Mouse (Mus musculus) embryonic stem cell, embryonic (primary cell): ENCODE data around the gene Por.

Experiments
- CTCF ChIA-PET, 4 experiments: fragments of 300-600 bp in 2 of 4; fragments of 350-600 bp in 2 of 4; sonication (Branson Sonifier 250); formaldehyde crosslinking; loops; one replicate each; lab custom pipeline; 2022; ENCODE audit warnings: inconsistent platforms in 2 of 4; lab: Charles Lee
- POLR2A ChIA-PET, 4 experiments: fragments of 300-600 bp in 2 of 4; fragments of 350-600 bp in 2 of 4; sonication (Branson Sonifier 250); formaldehyde crosslinking; loops; one replicate each; lab custom pipeline; 2022; ENCODE audit warnings: antibody characterized with exemption in 4 of 4, inconsistent platforms in 1 of 4; lab: Charles Lee

The Por gene

GRCm38 (mm10) chr5:135722121-135722520, 52.3 kb downstream of the Por start:
- CTCF ChIA-PET = interaction anchor here in 1 of 4 experiments (0.6 kb wide), 1 partner anchor 464 kb away, joined by 3 read pairs; no protein-coding TSS in a partner anchor
- POLR2A ChIA-PET = interaction anchor here in 3 of 4 experiments (0.6 to 5.2 kb wide), 4 partner anchors 9 to 78 kb away, joined by 3 to 43 read pairs (median 4); partner anchors contain the start of genes Mdh2 (in 1 of the 3) and Styxl1 (in 1 of the 3)

GRCm38 (mm10) chr5:135723165-135723751, 53.4 kb downstream of the Por start:
- ChIA-PET POLR2A (interaction anchor here in 3 of 4 experiments (0.8 to 5.2 kb wide), 15 partner anchors 8 to 1313 kb away, joined by 3 to 43 read pairs (median 5); partner anchors contain the start of genes Mdh2 (in 2 of the 3), Styxl1 (in 2 of the 3) and Tmem120a (in 1 of the 3)), CTCF (interaction anchor here in 3 of 4 experiments (0.8 to 2.8 kb wide), 5 partner anchors 14 to 132 kb away, joined by 3 to 11 read pairs (median 3); no protein-coding TSS in a partner anchor)

GRCm38 (mm10) chr5:135724536-135725322, 54.9 kb downstream of the Por start:
- ChIA-PET POLR2A (interaction anchor here (0.5 to 5.2 kb wide), 30 partner anchors 9 to 1071 kb away, joined by 3 to 43 read pairs (median 6); partner anchors contain the start of genes Tmem120a (in 3 of the 4), Mdh2 (in 1 of the 4) and Styxl1 (in 1 of the 4)), CTCF (interaction anchor here (0.5 to 2.8 kb wide), 21 partner anchors 9 to 690 kb away, joined by 3 to 11 read pairs (median 3); partner anchors contain the start of gene Srrm3 (in 1 of the 4))

- CTCF ChIA-PET = interaction anchor here (0.5 to 2.8 kb wide), 17 partner anchors 10 to 691 kb away, joined by 3 to 10 read pairs (median 4); no protein-coding TSS in a partner anchor
Measured at GRCm38 (mm10) chr5:135725391-135725841, 55.6 kb downstream of the Por start.

GRCm38 (mm10) chr5:135725991-135726390, 56.2 kb downstream of the Por start:
- POLR2A ChIA-PET = interaction anchor here (0.6 to 5.2 kb wide), 18 partner anchors 8 to 125 kb away, joined by 3 to 43 read pairs (median 8); partner anchors contain the start of genes Tmem120a (in 3 of the 4), Mdh2 (in 2 of the 4) and Styxl1 (in 2 of the 4)
- CTCF ChIA-PET = interaction anchor here in 3 of 4 experiments (1.0 to 1.8 kb wide), 7 partner anchors 10 to 110 kb away, joined by 3 to 9 read pairs (median 3); no protein-coding TSS in a partner anchor

More at GRCm38 (mm10) chr5:135725391-135725841, 55.6 kb downstream of the Por start:
- POLR2A ChIA-PET = interaction anchor here (0.6 to 5.2 kb wide), 26 partner anchors 8 to 1072 kb away, joined by 3 to 43 read pairs (median 6); partner anchors contain the start of genes Tmem120a (in 3 of the 4), Mdh2 (in 2 of the 4) and Styxl1 (in 2 of the 4)

- ChIA-PET POLR2A (interaction anchor here in 3 of 4 experiments (0.6 to 5.2 kb wide), 16 partner anchors 8 to 684 kb away, joined by 3 to 43 read pairs (median 4); partner anchors contain the start of genes Tmem120a (in 2 of the 3), Mdh2 (in 1 of the 3) and Styxl1 (in 1 of the 3)), CTCF (interaction anchor here (0.8 to 1.8 kb wide), 7 partner anchors 9 to 96 kb away, joined by 3 to 9 read pairs (median 3); no protein-coding TSS in a partner anchor)
Measured at GRCm38 (mm10) chr5:135726641-135727346, 57.0 kb downstream of the Por start.

GRCm38 (mm10) chr5:135727871-135728270, 58.0 kb downstream of the Por start:
- ChIA-PET CTCF (interaction anchor here in 2 of 4 experiments (0.6 to 1.0 kb wide), 4 partner anchors 9 to 222 kb away, joined by 3 to 7 read pairs (median 6); partner anchors contain the start of genes Mdh2 (in 1 of the 2) and Styxl1 (in 1 of the 2)), POLR2A (interaction anchor here in 2 of 4 experiments (0.7 to 1.3 kb wide), 2 partner anchors 10 to 98 kb away, joined by 3 read pairs; no protein-coding TSS in a partner anchor)

- POLR2A ChIA-PET = no interaction called here
- CTCF ChIA-PET = interaction anchor here in 2 of 4 experiments (0.6 to 1.0 kb wide), 2 partner anchors 9 to 10 kb away, joined by 3 to 7 read pairs; no protein-coding TSS in a partner anchor
Measured at GRCm38 (mm10) chr5:135728361-135728760, 58.5 kb downstream of the Por start.

- ChIA-PET POLR2A (no interaction called here), CTCF (no interaction called here)
Measured at GRCm38 (mm10) chr5:135729351-135729750, 59.5 kb downstream of the Por start.

GRCm38 (mm10) chr5:135730278-135730677, 60.4 kb downstream of the Por start:
- POLR2A ChIA-PET = interaction anchor here in 3 of 4 experiments (0.8 to 1.4 kb wide), 4 partner anchors 9 to 18 kb away, joined by 3 to 4 read pairs (median 4); no protein-coding TSS in a partner anchor
- CTCF ChIA-PET = interaction anchor here in 2 of 4 experiments (0.6 to 1.2 kb wide), 2 partner anchors 100 to 354 kb away, joined by 3 read pairs; no protein-coding TSS in a partner anchor

GRCm38 (mm10) chr5:135730916-135731315, 61.1 kb downstream of the Por start:
- CTCF ChIA-PET = interaction anchor here in 2 of 4 experiments (0.6 to 1.2 kb wide), 2 partner anchors 100 to 354 kb away, joined by 3 read pairs; no protein-coding TSS in a partner anchor

GRCm38 (mm10) chr5:135731322-135731721, 61.5 kb downstream of the Por start:
- CTCF ChIA-PET = interaction anchor here (0.5 to 1.2 kb wide), 5 partner anchors 10 to 193 kb away, joined by 3 to 8 read pairs (median 5); no protein-coding TSS in a partner anchor
- POLR2A ChIA-PET = interaction anchor here (0.7 to 3.1 kb wide), 10 partner anchors 8 to 73 kb away, joined by 3 to 10 read pairs (median 4); partner anchors contain the start of genes Tmem120a (in 2 of the 4), Mdh2 (in 1 of the 4) and Styxl1 (in 1 of the 4)

More at GRCm38 (mm10) chr5:135730916-135731315, 61.1 kb downstream of the Por start:
- POLR2A ChIA-PET = interaction anchor here in 3 of 4 experiments (0.7 to 1.4 kb wide), 8 partner anchors 8 to 73 kb away, joined by 3 to 4 read pairs (median 4); partner anchors contain the start of gene Tmem120a (in 1 of the 3)

GRCm38 (mm10) chr5:135733071-135733470, 63.2 kb downstream of the Por start:
- ChIA-PET CTCF (interaction anchor here in 2 of 4 experiments (0.5 to 2.1 kb wide), 11 partner anchors 9 to 117 kb away, joined by 3 to 8 read pairs (median 4); no protein-coding TSS in a partner anchor), POLR2A (interaction anchor here (0.5 to 6.4 kb wide), 28 partner anchors 8 to 251 kb away, joined by 3 to 43 read pairs (median 4); partner anchors contain the start of genes Mdh2 (in 2 of the 4), Styxl1 (in 2 of the 4) and Tmem120a (in 2 of the 4))

GRCm38 (mm10) chr5:135734057-135734680, 64.3 kb downstream of the Por start:
- CTCF ChIA-PET = interaction anchor here (0.5 to 2.1 kb wide), 13 partner anchors 10 to 849 kb away, joined by 3 to 10 read pairs (median 4); partner anchors contain the start of gene Tmem120a (in 1 of the 4)
- POLR2A ChIA-PET = interaction anchor here (0.8 to 6.4 kb wide), 22 partner anchors 8 to 229 kb away, joined by 3 to 43 read pairs (median 6); partner anchors contain the start of genes Mdh2 (in 2 of the 4), Styxl1 (in 2 of the 4) and Tmem120a (in 2 of the 4)

- ChIA-PET CTCF (interaction anchor here in 1 of 4 experiments (0.6 to 1.0 kb wide), 2 partner anchors 10 to 99 kb away, joined by 3 read pairs; no protein-coding TSS in a partner anchor), POLR2A (interaction anchor here in 2 of 4 experiments (1.1 to 6.4 kb wide), 5 partner anchors 9 to 47 kb away, joined by 3 to 43 read pairs (median 19); partner anchors contain the start of gene Tmem120a (in 2 of the 2))
Measured at GRCm38 (mm10) chr5:135735741-135736140, 65.9 kb downstream of the Por start.
